Mouse (Mus musculus) midbrain, embryonic 16.5 days (tissue): ENCODE data around the gene Lzts3. TPM values are rescaled to one million over a fixed set of nuclear protein-coding genes. Genes with fewer than 3 reads are reported as not detected.

Experiments
- ATAC-seq: fragments of 200-750 bp; cut with Nextera tagmentation; 2 replicates; pipeline ENCODE4 v1.8.0; 2017; ENCODE audit warnings: moderate TSS enrichment
- H3K27ac ChIP-seq: fragments of 300-500 bp; sonication (generic); 2 replicates; pipeline ENCODE4 v1.5.1; 2014; ENCODE audit warnings: mild to moderate bottlenecking, low read length, mixed read lengths
- H3K27me3 ChIP-seq: fragments of 300-500 bp; sonication (generic); 2 replicates; pipeline ENCODE4 v1.6.1; 2014; ENCODE audit warnings: low read depth, low read length, mixed read lengths; ENCODE audit not compliant: control insufficient read depth, insufficient read depth
- H3K36me3 ChIP-seq: fragments of 300-500 bp; sonication (generic); 2 replicates; pipeline ENCODE4 v1.6.1; 2014; ENCODE audit warnings: mild to moderate bottlenecking, low read length, moderate library complexity, mixed read lengths; ENCODE audit not compliant: control insufficient read depth, insufficient read depth
- H3K4me1 ChIP-seq: fragments of 300-500 bp; sonication (generic); 2 replicates; pipeline ENCODE4 v1.6.1; 2014; ENCODE audit warnings: mild to moderate bottlenecking, low read length, mixed read lengths; ENCODE audit not compliant: control insufficient read depth, insufficient read depth
- H3K4me2 ChIP-seq: fragments of 300-500 bp; sonication (generic); 2 replicates; pipeline ENCODE4 v1.6.1; 2014; ENCODE audit warnings: mild to moderate bottlenecking, low read length, mixed read lengths
- H3K4me3 ChIP-seq: fragments of 300-500 bp; sonication (generic); 2 replicates; pipeline ENCODE4 v1.5.1; 2014; ENCODE audit warnings: low read depth, mild to moderate bottlenecking, low read length, moderate library complexity, mixed read lengths
- H3K9ac ChIP-seq: fragments of 300-500 bp; sonication (generic); 2 replicates; pipeline ENCODE4 v1.6.1; 2014; ENCODE audit warnings: low read depth, low read length, mixed read lengths
- H3K9me3 ChIP-seq: fragments of 300-500 bp; sonication (generic); replicated peaks from 2 replicates; pipeline ENCODE4 v1.6.1; 2014; ENCODE audit warnings: mild to moderate bottlenecking, low read length, mixed read lengths; ENCODE audit not compliant: control insufficient read depth, poor library complexity, severe bottlenecking
- WGBS: fragments of 180-500 bp; shearing (Covaris S2); extraction: QIAGEN DNeasy Blood & Tissue Kit; methylation state at CpG from one replicate; pipeline ENCODE4 v1.1.7; 2014; 5-methylcytosine and 5-hydroxymethylcytosine counted together
- polyA plus RNA-seq: library from polyadenylated mRNA; unstranded; fragments of >200 nt; fragmentation: Nextera tagmentation; extraction: Ambion mirVana; gene quantifications from 2 replicates; pipeline ENCODE4 v1.2.1, GENCODE M21; 2015

Gene Lzts3
- polyA plus RNA-seq, 1 experiment from 2014 or later: 20.7 TPM

DNA sequence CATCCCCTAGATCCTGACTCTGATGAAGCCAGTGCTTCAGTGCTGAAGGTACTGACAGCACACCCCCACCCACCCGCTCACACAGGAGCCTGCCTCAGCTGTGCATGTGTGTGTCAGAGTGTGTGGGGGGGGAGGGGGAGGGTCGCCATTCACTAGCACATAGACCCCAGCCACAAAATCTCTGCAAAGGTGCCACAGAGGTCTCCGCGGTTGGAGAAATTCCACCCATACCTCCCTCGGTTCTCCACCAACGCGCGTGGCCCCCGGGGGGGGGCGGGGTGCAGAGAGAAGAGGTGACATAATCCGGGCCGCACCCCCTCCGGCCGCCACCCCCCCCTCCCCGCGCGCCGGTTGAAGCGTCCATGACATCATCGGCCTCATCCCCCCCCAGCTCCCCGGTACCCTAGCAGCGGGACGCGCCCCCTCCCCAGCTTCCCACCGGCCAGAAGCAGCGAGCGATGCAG is 374 bp downstream of the Lzts3 start:
- Histone ChIP-seq H3K4me3 (peak overlapping the region; percentile 82), H3K4me2 (peak overlapping the region; percentile 79), H3K4me1 (peaks cover 12% of the 10 kb centered on the region; the same call in 1 of the 2 replicates), H3K9ac (peak overlapping the region; percentile 87), H3K27ac (peak overlapping the region; percentile 75), H3K36me3 (no peaks in the 10 kb centered on the region), H3K9me3 (no peaks in the 10 kb centered on the region), H3K27me3 (peaks cover 12% of the 10 kb centered on the region)
- peak; percentile 87 for ATAC-seq
- 1% methylated on average over 18 of the region's 27 CpGs for whole genome bisulfite sequencing

GRCm38 (mm10) chr2:130641351-130642025 is 1.1 kb downstream of the Lzts3 start:
- H3K9ac ChIP-seq: peak overlapping the region; percentile 87
- 76% methylated on average over 6 of the region's 6 CpGs for WGBS
- peaks cover 19% of the 10 kb centered on the region for H3K27me3 ChIP-seq
- H3K4me1 ChIP-seq: peaks cover 12% of the 10 kb centered on the region; the same call in 1 of the 2 replicates
- peak overlapping the region; percentile 79 for H3K4me2 ChIP-seq
- ATAC-seq: no peak
- H3K36me3 ChIP-seq: peaks cover 2% of the 10 kb centered on the region; the same call in 1 of the 2 replicates
- peak overlapping the region; percentile 82 for H3K4me3 ChIP-seq
- H3K9me3 ChIP-seq: no peaks in the 10 kb centered on the region
- no peak overlapping the region for H3K27ac ChIP-seq

GRCm38 (mm10) chr2:130639276-130639675 is 3.3 kb downstream of the Lzts3 start:
- no peak overlapping the region for H3K4me2 ChIP-seq
- H3K9ac ChIP-seq: no peak overlapping the region
- no peaks in the 10 kb centered on the region for H3K9me3 ChIP-seq
- H3K4me3 ChIP-seq: no peak overlapping the region
- peaks cover 37% of the 10 kb centered on the region for H3K27me3 ChIP-seq
- H3K36me3 ChIP-seq: peaks cover 14% of the 10 kb centered on the region
- no peak overlapping the region for H3K27ac ChIP-seq
- WGBS: 82% methylated on average over 6 of the region's 6 CpGs
- peaks cover 20% of the 10 kb centered on the region; the same call in 1 of the 2 replicates for H3K4me1 ChIP-seq
- no peak for ATAC-seq

DNA sequence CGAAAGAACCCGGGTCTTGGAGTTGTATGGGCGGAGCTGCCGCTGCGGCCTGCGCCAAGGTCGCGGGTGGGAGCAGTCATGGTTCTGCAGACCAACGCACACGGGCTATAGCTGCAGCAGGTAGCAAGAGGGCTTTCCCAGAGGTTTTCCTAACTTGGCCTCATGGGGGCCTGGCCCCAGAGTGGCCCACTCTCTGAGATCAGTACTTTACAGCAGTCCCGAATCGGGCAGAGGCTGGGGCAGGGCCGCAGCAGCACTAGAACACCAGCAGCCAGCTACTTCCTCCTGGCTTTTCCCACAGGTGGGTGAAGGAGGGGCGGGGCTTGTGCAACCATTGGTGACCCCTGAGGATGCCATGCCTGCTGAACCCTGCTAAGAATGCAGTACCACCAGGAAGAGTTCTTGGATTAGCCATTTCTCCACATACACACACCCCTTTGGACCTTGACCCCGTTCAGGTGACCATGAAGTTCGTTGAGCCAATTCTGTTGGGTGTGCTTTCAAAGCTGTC is 4.4 kb downstream of the Lzts3 start:
- peaks cover 37% of the 10 kb centered on the region for H3K27me3 ChIP-seq
- no peak overlapping the region for H3K27ac ChIP-seq
- H3K4me1 ChIP-seq: peaks cover 19% of the 10 kb centered on the region; the same call in 1 of the 2 replicates
- H3K4me2 ChIP-seq: no peak overlapping the region
- no peak overlapping the region for H3K4me3 ChIP-seq
- H3K9me3 ChIP-seq: no peaks in the 10 kb centered on the region
- H3K9ac ChIP-seq: no peak overlapping the region
- ATAC-seq: no peak
- WGBS: 36% methylated on average over 16 of the region's 16 CpGs
- H3K36me3 ChIP-seq: peaks cover 14% of the 10 kb centered on the region

DNA sequence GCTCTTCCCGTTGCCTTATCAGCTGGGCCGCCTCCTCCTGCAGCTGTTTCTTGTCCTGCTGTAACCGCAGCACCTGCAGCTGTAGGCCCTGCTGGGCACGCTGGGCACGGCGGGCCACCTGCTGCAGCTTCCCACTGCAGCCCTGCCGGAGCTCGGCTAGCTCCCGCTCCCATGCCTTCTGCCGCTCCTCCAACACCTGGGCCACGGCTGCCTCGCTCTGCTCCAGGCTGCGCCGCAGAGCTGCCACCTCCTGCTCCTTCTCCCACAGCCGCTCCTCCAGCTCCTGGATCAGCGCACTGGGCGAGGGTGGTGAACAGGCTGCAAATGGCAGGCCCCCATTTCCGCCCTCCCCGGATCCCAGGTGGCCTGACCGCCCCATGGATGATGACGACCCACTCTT is 6.8 kb downstream of the Lzts3 start:
- Histone ChIP-seq H3K36me3 (peaks cover 14% of the 10 kb centered on the region), H3K4me2 (no peak overlapping the region), H3K9ac (0 out of 2 replicates have a peak overlapping the region, but pooled peaks have one; percentile 14), H3K4me1 (peaks cover 8% of the 10 kb centered on the region; the same call in 1 of the 2 replicates), H3K27ac (no peak overlapping the region), H3K4me3 (no peak overlapping the region), H3K27me3 (peaks cover 37% of the 10 kb centered on the region), H3K9me3 (no peaks in the 10 kb centered on the region)
- 19% methylated on average over 21 of the region's 21 CpGs for WGBS
- ATAC-seq: no peak

DNA sequence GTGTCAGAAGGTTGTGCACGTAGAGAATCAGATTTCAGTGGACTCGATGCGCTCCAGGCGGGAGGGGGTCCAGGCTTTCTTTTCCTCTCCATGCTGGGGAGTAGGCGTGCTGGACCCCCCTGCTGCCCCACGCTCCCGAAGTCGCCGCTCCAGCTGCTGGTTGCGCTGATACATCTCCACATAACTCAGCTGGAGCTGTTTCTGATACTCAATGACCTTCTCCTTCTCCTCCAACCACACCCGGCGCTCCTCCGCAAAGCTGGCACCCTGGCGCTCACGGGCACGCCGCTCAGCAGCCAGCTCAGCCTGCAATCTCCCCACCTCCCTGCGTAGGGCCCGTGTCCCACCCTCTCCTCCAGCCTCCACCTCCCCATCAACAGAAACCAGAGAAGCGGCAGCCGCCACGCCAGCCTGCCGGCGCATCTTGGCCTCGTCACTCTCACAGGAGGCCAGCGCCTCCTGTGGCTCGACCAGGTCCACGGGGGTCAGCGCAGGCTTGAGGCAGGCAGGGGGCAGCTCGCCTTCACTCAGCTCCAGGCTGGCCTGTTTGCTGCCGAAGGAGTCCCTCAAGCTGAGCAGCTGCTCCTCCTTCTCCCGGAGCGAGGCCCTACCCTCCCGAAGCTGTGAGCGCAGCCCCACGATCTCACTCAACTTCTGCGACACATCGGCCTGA is 7.7 kb downstream of the Lzts3 start:
- peaks cover 37% of the 10 kb centered on the region for H3K27me3 ChIP-seq
- H3K9me3 ChIP-seq: no peaks in the 10 kb centered on the region
- 7% methylated on average over 38 of the region's 38 CpGs for WGBS
- peaks cover 8% of the 10 kb centered on the region; the same call in 1 of the 2 replicates for H3K4me1 ChIP-seq
- H3K4me3 ChIP-seq: 0 out of 2 replicates have a peak overlapping the region, but pooled peaks have one; percentile 16
- peak overlapping the region; percentile 29 for H3K4me2 ChIP-seq
- H3K36me3 ChIP-seq: peaks cover 14% of the 10 kb centered on the region
- no peak overlapping the region for H3K27ac ChIP-seq
- ATAC-seq: no peak
- peak overlapping the region; percentile 44; the same call in 1 of the 2 replicates for H3K9ac ChIP-seq

DNA sequence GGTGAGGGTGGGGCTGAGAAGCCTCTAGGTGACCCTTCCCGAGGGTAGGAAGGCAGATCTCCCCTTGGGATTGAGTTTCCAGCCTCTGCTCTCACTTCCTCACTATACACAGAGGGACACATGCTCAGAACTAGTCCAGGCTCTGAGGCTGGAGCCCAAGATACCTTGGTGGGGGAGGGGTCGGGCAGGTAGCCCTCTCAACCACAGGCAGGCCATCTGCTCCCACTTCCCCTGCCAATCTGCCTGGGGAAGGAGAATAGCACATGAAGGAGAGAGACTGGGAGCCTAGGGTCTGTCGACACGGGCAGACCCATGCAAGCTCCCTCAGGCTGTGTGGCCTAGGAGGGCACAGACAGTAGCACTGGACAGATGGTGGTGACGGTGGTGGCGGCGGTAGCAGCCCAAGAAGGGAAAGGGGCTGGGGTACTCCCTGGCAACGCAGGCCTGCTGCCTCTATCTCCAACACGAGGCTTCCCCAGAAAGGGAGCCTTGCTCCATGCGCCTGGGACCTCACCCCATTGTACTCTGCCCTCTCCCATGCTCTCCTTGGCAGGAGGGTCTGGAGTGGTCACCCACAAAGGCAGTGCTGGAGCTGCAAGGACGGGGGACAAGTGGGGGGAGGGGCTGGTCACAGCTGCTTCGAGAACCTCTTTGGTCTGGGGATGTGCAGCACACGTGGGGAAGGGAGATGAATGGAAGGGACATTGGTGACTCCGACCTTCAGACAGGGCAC is 8.4 kb downstream of the Lzts3 start:
- no peaks in the 10 kb centered on the region for H3K9me3 ChIP-seq
- H3K4me1 ChIP-seq: peaks cover 9% of the 10 kb centered on the region
- H3K4me2 ChIP-seq: peak overlapping the region; percentile 29; the same call in 1 of the 2 replicates
- no peak overlapping the region for H3K27ac ChIP-seq
- H3K27me3 ChIP-seq: peaks cover 36% of the 10 kb centered on the region
- H3K36me3 ChIP-seq: peaks cover 14% of the 10 kb centered on the region
- WGBS: 10% methylated on average over 13 of the region's 14 CpGs
- no peak overlapping the region for H3K4me3 ChIP-seq
- ATAC-seq: peak; percentile 10; the same call in 1 of the 2 replicates
- no peak overlapping the region for H3K9ac ChIP-seq

DNA sequence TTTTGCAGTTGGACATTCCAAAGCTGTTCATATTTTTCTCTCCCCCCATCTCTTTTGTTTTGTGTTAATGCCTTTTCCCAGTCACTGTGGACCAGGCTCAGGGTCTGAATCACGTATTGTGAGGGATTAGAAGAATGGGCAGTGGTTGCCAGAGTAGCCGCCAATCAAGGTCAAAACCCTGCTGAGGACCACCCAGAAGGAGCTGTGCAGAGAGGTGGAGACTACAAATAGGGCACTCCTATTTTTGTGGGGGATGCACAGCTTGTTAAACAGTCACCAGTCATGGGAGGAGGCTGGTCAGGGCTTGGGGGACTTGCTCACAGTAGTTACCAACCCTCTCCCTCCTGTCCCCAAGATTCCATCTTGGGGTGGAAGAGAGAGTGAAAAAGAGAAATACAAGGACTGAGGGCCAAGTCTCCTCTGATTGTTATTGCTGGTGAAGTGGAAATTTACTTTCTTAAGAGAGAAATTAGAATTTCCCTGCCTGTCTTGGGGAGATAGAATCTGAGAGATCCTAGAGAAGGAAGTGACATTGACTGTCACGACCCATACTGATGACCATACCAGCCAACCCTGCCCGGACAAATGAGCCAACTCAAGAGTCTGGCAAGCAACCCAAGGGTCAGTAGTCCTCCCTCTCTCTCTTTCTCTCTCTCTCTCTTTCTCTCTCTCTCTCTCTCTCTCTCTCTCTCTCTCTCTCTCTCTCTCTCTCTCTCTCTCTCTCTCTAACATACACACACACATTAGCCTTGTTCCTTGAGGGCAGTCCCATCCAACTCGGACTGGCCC is 9.5 kb downstream of the Lzts3 start:
- H3K27me3 ChIP-seq: peaks cover 33% of the 10 kb centered on the region
- no peak overlapping the region for H3K9ac ChIP-seq
- no peak overlapping the region for H3K4me3 ChIP-seq
- ATAC-seq: no peak
- H3K27ac ChIP-seq: no peak overlapping the region
- 32% methylated on average over 5 of the region's 5 CpGs for WGBS
- peaks cover 14% of the 10 kb centered on the region for H3K36me3 ChIP-seq
- no peaks in the 10 kb centered on the region for H3K9me3 ChIP-seq
- H3K4me2 ChIP-seq: no peak overlapping the region
- peaks cover 20% of the 10 kb centered on the region for H3K4me1 ChIP-seq
